Mouse (Mus musculus) CH12.LX (cell line): ENCODE measurements around the gene Igfbp3. TPM values are rescaled to one million over a fixed set of nuclear protein-coding genes. Genes with fewer than 3 reads are reported as not detected.

Experiments used
- DNase-seq: peaks from one replicate; pipeline ENCODE4 v3.0.0-alpha.2; 2013; ENCODE audit errors: extremely low read depth
- H3K27ac ChIP-seq: 2 replicates; pipeline ENCODE4 v1.5.1; 2012; ENCODE audit warnings: low read depth, mild to moderate bottlenecking, control low read depth, moderate library complexity; ENCODE audit not compliant: insufficient read depth
- H3K27me3 ChIP-seq: replicated peaks from 2 replicates; pipeline ENCODE3; 2012; ENCODE audit warnings: inconsistent platforms
- H3K36me3 ChIP-seq, 2 experiments: replicated peaks in 1 of 2; 2 replicates each; pipeline versions ENCODE3 to v1.6.1; 2012; ENCODE audit warnings: inconsistent platforms in 1 of 2, low read length in 1 of 2, mild to moderate bottlenecking in 1 of 2, mixed read lengths in 1 of 2, moderate library complexity in 1 of 2; ENCODE audit not compliant: control insufficient read depth in 1 of 2, insufficient read depth in 1 of 2
- H3K4me1 ChIP-seq, 2 experiments: 2 replicates each; pipeline ENCODE4 v1.6.1; 2012; ENCODE audit warnings: inconsistent platforms in 1 of 2, moderate library complexity in 1 of 2; ENCODE audit not compliant: insufficient read depth in 2 of 2, control insufficient read depth in 1 of 2
- H3K4me2 ChIP-seq: 2 replicates; pipeline ENCODE4 v1.6.1; 2012; ENCODE audit warnings: low read depth, mild to moderate bottlenecking, control low read depth; ENCODE audit not compliant: poor library complexity, insufficient read depth, severe bottlenecking
- H3K4me3 ChIP-seq, 3 experiments: fragments of 150-350 bp in 1 of 3; sonication (generic) in 1 of 3; replicated peaks in 1 of 3; 2 replicates each; pipeline versions ENCODE3 to v1.5.1; 2011 to 2012; ENCODE audit warnings: low read depth in 2 of 3, low read length in 2 of 3, mild to moderate bottlenecking in 2 of 3, moderate library complexity in 2 of 3, control low read depth in 1 of 3, improper control_type of control experiment in 1 of 3, inconsistent platforms in 1 of 3, mixed read lengths in 1 of 3; ENCODE audit not compliant: poor library complexity in 1 of 3
- H3K79me2 ChIP-seq: replicated peaks from 2 replicates; pipeline ENCODE4 v1.6.1; 2012; ENCODE audit warnings: mild to moderate bottlenecking, moderate library complexity; ENCODE audit not compliant: control insufficient read depth, poor library complexity, insufficient read depth, severe bottlenecking; ENCODE audit errors: extremely low read depth
- H3K9ac ChIP-seq: 2 replicates; pipeline ENCODE4 v1.6.1; 2012; ENCODE audit warnings: low read depth, mild to moderate bottlenecking, control low read depth, moderate library complexity; ENCODE audit not compliant: insufficient read depth
- H3K9me3 ChIP-seq: replicated peaks from 2 replicates; pipeline ENCODE3; 2012; ENCODE audit warnings: low read length, inconsistent platforms, mixed read lengths
- BHLHE40 ChIP-seq: IDR thresholded peaks from 2 replicates; pipeline ENCODE4 v1.6.1; 2011; ENCODE audit warnings: mild to moderate bottlenecking, low read depth, low read length, improper control_type of control experiment
- CHD2 ChIP-seq: IDR thresholded peaks from 2 replicates; pipeline ENCODE4 v1.6.1; 2011; ENCODE audit warnings: low read length, improper control_type of control experiment
- ELF1 ChIP-seq: IDR thresholded peaks from 2 replicates; pipeline ENCODE4 v1.6.1; 2014; ENCODE audit warnings: low read depth, mild to moderate bottlenecking, inconsistent platforms, low read length, improper control_type of control experiment
- ETS1 ChIP-seq: conservative IDR thresholded peaks from 2 replicates; pipeline ENCODE4 v1.6.1; 2012; ENCODE audit warnings: low read depth, mild to moderate bottlenecking, inconsistent platforms, low read length, improper control_type of control experiment, moderate library complexity
- JUN ChIP-seq: IDR thresholded peaks from 2 replicates; pipeline ENCODE4 v1.6.1; 2011; ENCODE audit warnings: low read depth, mild to moderate bottlenecking, low read length, improper control_type of control experiment, moderate library complexity; ENCODE audit not compliant: insufficient read depth
- JUND ChIP-seq: conservative IDR thresholded peaks from 2 replicates; pipeline ENCODE4 v1.6.1; 2011; ENCODE audit warnings: low read depth, low read length, improper control_type of control experiment
- KAT2A ChIP-seq: IDR thresholded peaks from 2 replicates; pipeline ENCODE4 v1.6.1; 2012; ENCODE audit warnings: low read length, improper control_type of control experiment, inconsistent platforms; ENCODE audit not compliant: insufficient replicate concordance
- MAFK ChIP-seq: IDR thresholded peaks from 2 replicates; pipeline ENCODE4 v1.6.1; 2011; ENCODE audit warnings: low read length, improper control_type of control experiment; ENCODE audit not compliant: insufficient replicate concordance
- MEF2A ChIP-seq: IDR thresholded peaks from 2 replicates; pipeline ENCODE4 v1.6.1; 2014; ENCODE audit warnings: low read depth, mild to moderate bottlenecking, inconsistent platforms, low read length, improper control_type of control experiment, borderline replicate concordance
- MYC ChIP-seq: IDR thresholded peaks from 2 replicates; pipeline ENCODE4 v1.6.1; 2011; ENCODE audit warnings: low read depth, mild to moderate bottlenecking, improper control_type of control experiment, low read length
- POLR2A ChIP-seq: IDR thresholded peaks from 2 replicates; pipeline ENCODE4 v1.6.1; 2011; ENCODE audit warnings: low read depth, mild to moderate bottlenecking, improper control_type of control experiment, low read length
- POLR2AphosphoS2 ChIP-seq: IDR thresholded peaks from 2 replicates; pipeline ENCODE4 v1.6.1; 2011; ENCODE audit warnings: low read depth, low read length, improper control_type of control experiment
- RAD21 ChIP-seq: IDR thresholded peaks from 2 replicates; pipeline ENCODE4 v1.6.1; 2011; ENCODE audit warnings: low read depth, mild to moderate bottlenecking, low read length, improper control_type of control experiment, moderate library complexity
- RCOR1 ChIP-seq: conservative IDR thresholded peaks from 2 replicates; pipeline ENCODE4 v1.6.1; 2012; ENCODE audit warnings: low read depth, mild to moderate bottlenecking, inconsistent platforms, low read length, improper control_type of control experiment
- SIN3A ChIP-seq: IDR thresholded peaks from 2 replicates; pipeline ENCODE4 v1.6.1; 2012; ENCODE audit warnings: low read length, improper control_type of control experiment, inconsistent platforms
- SMC3 ChIP-seq: IDR thresholded peaks from 2 replicates; pipeline ENCODE4 v1.6.1; 2011; ENCODE audit warnings: low read depth, low read length, improper control_type of control experiment
- TBP ChIP-seq: conservative IDR thresholded peaks from 2 replicates; pipeline ENCODE4 v1.6.1; 2011; ENCODE audit warnings: low read depth, low read length, improper control_type of control experiment
- UBTF ChIP-seq: IDR thresholded peaks from 2 replicates; pipeline ENCODE4 v1.6.1; 2012; ENCODE audit warnings: low read depth, mild to moderate bottlenecking, inconsistent platforms, low read length, improper control_type of control experiment, moderate library complexity
- USF1 ChIP-seq: IDR thresholded peaks from 2 replicates; pipeline ENCODE4 v1.6.1; 2014; ENCODE audit warnings: low read depth, mild to moderate bottlenecking, inconsistent platforms, low read length, improper control_type of control experiment
- ZKSCAN1 ChIP-seq: IDR thresholded peaks from 2 replicates; pipeline ENCODE4 v1.6.1; 2012; ENCODE audit warnings: low read depth, inconsistent platforms, low read length, improper control_type of control experiment, borderline replicate concordance
- ZMIZ1 ChIP-seq: IDR thresholded peaks from 2 replicates; pipeline ENCODE4 v1.6.1; 2012; ENCODE audit warnings: low read depth, mild to moderate bottlenecking, inconsistent platforms, low read length, improper control_type of control experiment
- ZNF384 ChIP-seq: IDR thresholded peaks from 2 replicates; pipeline ENCODE4 v1.6.1; 2012; ENCODE audit warnings: low read depth, low read length, improper control_type of control experiment, inconsistent platforms
- dilution Hi-C: fragments of 300-500 bp; cut with MboI; formaldehyde crosslinking; loops from 2 replicates; pipeline ENCODE4 v1.14.3; 2020; ENCODE audit warnings: low sequenced_read_pairs; ENCODE audit not compliant: extremely low pct_unique_long_range_greater_than_20kb, extremely low pct_ligation_motif_present
- in situ Hi-C: fragments of 300-500 bp; cut with MboI; formaldehyde crosslinking; loops from 3 replicates; pipeline ENCODE4 v1.14.3; 2019; ENCODE audit warnings: low sequenced_read_pairs, low pct_ligation_motif_present, low pct_unique_long_range_greater_than_20kb, mixed read lengths
- polyA plus RNA-seq: library from polyadenylated mRNA; unstranded; fragments of >175 nt; gene quantifications from 2 replicates; pipeline ENCODE4 v1.2.1, GENCODE M21; 2012; ENCODE audit warnings: low read depth; ENCODE audit not compliant: insufficient read length
- total RNA-seq, 2 experiments: library from RNA; depleted of rRNA; stranded (reverse); fragments of 300-350 nt in 1 of 2; fragments of >200 nt in 1 of 2; gene quantifications; 2 replicates each; pipeline ENCODE4 v1.2.3; 2012 to 2014

The Igfbp3 gene
- total and polyA plus RNA-seq, 3 experiments: not detected

- no peak for DNase-seq
- no peaks in the 10 kb centered on the region for H3K9me3 ChIP-seq
- in situ Hi-C loops (loop anchor here (25.0 kb wide), 1 partner anchor 498 kb away; the partner anchor contains the start of gene Ramp3), dilution Hi-C loops (no loop called here)
- H3K4me3 ChIP-seq: no peak overlapping the region
- H3K4me2 ChIP-seq: no peak overlapping the region
- H3K9ac ChIP-seq: no peak overlapping the region
- no peaks in the 10 kb centered on the region for H3K4me1 ChIP-seq
- TF ChIP-seq JUN (no peak), TBP (no peak), ELF1 (no peak), POLR2A (no peak), RAD21 (no peak), UBTF (no peak), KAT2A (no peak), CHD2 (no peak), SMC3 (no peak), USF1 (no peak), ZKSCAN1 (no peak), MAFK (no peak), ETS1 (no peak), ZNF384 (no peak)
- no peaks in the 10 kb centered on the region for H3K36me3 ChIP-seq
- H3K79me2 ChIP-seq: no peaks in the 10 kb centered on the region
- no peak overlapping the region for H3K27ac ChIP-seq
- H3K27me3 ChIP-seq: peaks cover 63% of the 10 kb centered on the region
Observed at GRCm38 (mm10) chr11:7160146-7160545, 53.6 kb downstream of the Igfbp3 start.

- H3K36me3 ChIP-seq: no peaks in the 10 kb centered on the region
- H3K79me2 ChIP-seq: no peaks in the 10 kb centered on the region
- TF ChIP-seq JUND (no peak), POLR2AphosphoS2 (no peak), UBTF (no peak), JUN (no peak), MEF2A (no peak), TBP (no peak), SIN3A (no peak), RCOR1 (no peak), CHD2 (no peak), MAFK (no peak), BHLHE40 (no peak), ZMIZ1 (no peak), MYC (no peak)
- TF ChIP-seq, all 38 proteins: peak for 0
- H3K27me3 ChIP-seq: peaks cover 67% of the 10 kb centered on the region
- no peak overlapping the region for H3K4me3 ChIP-seq
- no peak for DNase-seq
- no peak overlapping the region for H3K9ac ChIP-seq
- H3K9me3 ChIP-seq: no peaks in the 10 kb centered on the region
- no peaks in the 10 kb centered on the region for H3K4me1 ChIP-seq
- in situ Hi-C loops: loop anchor here (25.0 kb wide), 1 partner anchor 496 kb away; the partner anchor contains the start of gene Ramp3
- no peak overlapping the region for H3K27ac ChIP-seq
- dilution Hi-C loops: no loop called here
- H3K4me2 ChIP-seq: no peak overlapping the region
Observed at GRCm38 (mm10) chr11:7158196-7158595, 55.5 kb downstream of the Igfbp3 start.
